Mouse (Mus musculus): ENCODE results near the gene Rubcn.

DNA sequence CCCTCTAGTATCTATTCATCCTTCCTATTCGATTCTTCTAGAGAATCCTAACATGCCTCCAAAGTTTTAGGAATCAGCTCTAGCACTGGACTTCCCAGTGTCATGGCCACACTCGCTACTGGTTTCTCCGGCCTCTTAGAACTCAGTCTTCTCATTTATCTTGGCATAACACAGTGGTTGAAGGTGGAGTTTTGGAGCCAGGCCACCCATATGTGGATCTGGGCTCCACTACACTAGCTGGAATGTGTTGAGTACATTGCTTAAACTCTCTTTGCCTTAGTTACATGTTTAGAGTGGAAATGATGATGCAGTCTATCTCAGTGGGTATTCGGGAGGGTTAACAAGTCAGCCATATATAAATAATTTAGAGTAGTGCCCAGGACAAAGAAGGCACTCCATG is 59.5 kb downstream of the Rubcn start:
- TF ChIP-seq CTCF (IDR thresholded peaks at IDR 0.05; ENCODE audit: extremely low read depth, insufficient read length, insufficient replicate concordance, low read depth, low read length), result no peak
- TF ChIP-seq POLR2A (IDR thresholded peaks at IDR 0.05; ENCODE audit: low read depth, low read length), result no peak
